Mouse (Mus musculus): Measurements from ENCODE around the gene Mndal. TPM values are rescaled to one million over a fixed set of nuclear protein-coding genes. Genes with fewer than 3 reads are reported as not detected.
"Not testable (repeated sequence)": the region's sequence is repeated elsewhere in the genome, so short reads cannot be mapped to it uniquely, and the experiment has no call there.

The Mndal gene
- polyA plus RNA-seq, 1 experiment from 2014 or later = 3.6 TPM

- not testable (repeated sequence) for H3K9ac ChIP-seq; ATAC-seq (ENCODE audit: insufficient read depth, low FRiP score, low read depth); H3K27me3 ChIP-seq (replicated peaks); H3K27ac ChIP-seq; H3K36me3 ChIP-seq; H3K4me1 ChIP-seq; H3K9me3 ChIP-seq; H3K4me2 ChIP-seq; H3K4me3 ChIP-seq (replicated peaks)
- WGBS = 88% methylated on average over 2 of the region's 2 CpGs
Observed at GRCm38 (mm10) chr1:173941522-173941921, 769 bp downstream of the Mndal start.

- H3K27me3 ChIP-seq (replicated peaks); H3K9ac ChIP-seq; H3K36me3 ChIP-seq; H3K4me2 ChIP-seq; H3K4me3 ChIP-seq (replicated peaks); H3K27ac ChIP-seq; H3K9me3 ChIP-seq; ATAC-seq (ENCODE audit: insufficient read depth, low FRiP score, low read depth); H3K4me1 ChIP-seq: not testable (repeated sequence)
- WGBS = 49% methylated on average over 3 of the region's 3 CpGs
Observed at GRCm38 (mm10) chr1:173919279-173919678, 23.0 kb downstream of the Mndal start.

- H3K9me3 ChIP-seq = no peaks in the 10 kb centered on the region
- ATAC-seq (ENCODE audit: insufficient read depth, low FRiP score, low read depth) = no peak
- H3K4me2 ChIP-seq = no peak overlapping the region
- no peaks in the 10 kb centered on the region for H3K4me1 ChIP-seq
- H3K4me3 ChIP-seq (replicated peaks) = no peak overlapping the region
- no peak overlapping the region for H3K27ac ChIP-seq
- 79% methylated on average over 2 of the region's 2 CpGs for WGBS
- H3K36me3 ChIP-seq = no peaks in the 10 kb centered on the region
- no peak overlapping the region for H3K9ac ChIP-seq
- no peaks in the 10 kb centered on the region for H3K27me3 ChIP-seq (replicated peaks)
Observed at GRCm38 (mm10) chr1:173914559-173914958, 27.7 kb downstream of the Mndal start.

GRCm38 (mm10) chr1:173913256-173913791 is 29.0 kb downstream of the Mndal start:
- not testable (repeated sequence) for H3K27me3 ChIP-seq (replicated peaks); H3K9me3 ChIP-seq; H3K4me1 ChIP-seq; H3K36me3 ChIP-seq; H3K27ac ChIP-seq; H3K9ac ChIP-seq; H3K4me2 ChIP-seq; H3K4me3 ChIP-seq (replicated peaks); ATAC-seq (ENCODE audit: insufficient read depth, low FRiP score, low read depth)

- 68% methylated on average over 6 of the region's 6 CpGs for WGBS
- H3K4me3 ChIP-seq (replicated peaks); H3K9ac ChIP-seq; H3K27ac ChIP-seq; H3K4me1 ChIP-seq; H3K27me3 ChIP-seq (replicated peaks); ATAC-seq (ENCODE audit: insufficient read depth, low FRiP score, low read depth); H3K9me3 ChIP-seq; H3K4me2 ChIP-seq; H3K36me3 ChIP-seq: not testable (repeated sequence)
Observed at GRCm38 (mm10) chr1:173912548-173913255, 29.6 kb downstream of the Mndal start, which contains the start of gene Ifi211. TSS of gene Ifi211 (minus strand) at chr1:173913046.

- Histone ChIP-seq H3K36me3 (no peaks in the 10 kb centered on the region), H3K9me3 (no peaks in the 10 kb centered on the region), H3K4me2 (no peak overlapping the region), H3K4me1 (no peaks in the 10 kb centered on the region), H3K4me3 (replicated peaks) (no peak overlapping the region), H3K27ac (no peak overlapping the region), H3K27me3 (replicated peaks) (no peaks in the 10 kb centered on the region), H3K9ac (no peak overlapping the region)
- 86% methylated on average over 2 of the region's 2 CpGs for WGBS
- no peak for ATAC-seq (ENCODE audit: insufficient read depth, low FRiP score, low read depth)
Observed at GRCm38 (mm10) chr1:173911808-173912464, 30.4 kb downstream of the Mndal start.

GRCm38 (mm10) chr1:173908390-173908789 is 33.9 kb downstream of the Mndal start:
- not testable (repeated sequence) for ATAC-seq (ENCODE audit: insufficient read depth, low FRiP score, low read depth); H3K4me2 ChIP-seq; H3K9me3 ChIP-seq; H3K27ac ChIP-seq; H3K9ac ChIP-seq; H3K27me3 ChIP-seq (replicated peaks); H3K4me3 ChIP-seq (replicated peaks); H3K4me1 ChIP-seq; H3K36me3 ChIP-seq

- H3K4me3 ChIP-seq (replicated peaks); H3K36me3 ChIP-seq; H3K4me2 ChIP-seq; H3K9ac ChIP-seq; H3K9me3 ChIP-seq; ATAC-seq (ENCODE audit: insufficient read depth, low FRiP score, low read depth); H3K4me1 ChIP-seq; H3K27me3 ChIP-seq (replicated peaks); H3K27ac ChIP-seq: not testable (repeated sequence)
- 90% methylated on average over 4 of the region's 4 CpGs for WGBS
Observed at GRCm38 (mm10) chr1:173905885-173906284, 36.4 kb downstream of the Mndal start.

- not testable (repeated sequence) for ATAC-seq (ENCODE audit: insufficient read depth, low FRiP score, low read depth); H3K9ac ChIP-seq; H3K27me3 ChIP-seq (replicated peaks); H3K4me3 ChIP-seq (replicated peaks); H3K27ac ChIP-seq; H3K9me3 ChIP-seq; H3K36me3 ChIP-seq; H3K4me2 ChIP-seq; H3K4me1 ChIP-seq
Observed at GRCm38 (mm10) chr1:173889741-173890140, 52.5 kb downstream of the Mndal start.

GRCm38 (mm10) chr1:173887026-173887787 is 55.1 kb downstream of the Mndal start:
- not testable (repeated sequence) for H3K36me3 ChIP-seq
- WGBS = 75% methylated on average over 1 of the region's 2 CpGs

GRCm38 (mm10) chr1:173880004-173880666 is 62.2 kb downstream of the Mndal start:
- H3K4me3 ChIP-seq (replicated peaks); ATAC-seq (ENCODE audit: insufficient read depth, low FRiP score, low read depth); H3K36me3 ChIP-seq; H3K4me1 ChIP-seq; H3K9me3 ChIP-seq; H3K27ac ChIP-seq; H3K4me2 ChIP-seq; H3K27me3 ChIP-seq (replicated peaks); H3K9ac ChIP-seq: not testable (repeated sequence)
- 58% methylated on average over 3 of the region's 3 CpGs for WGBS

More at GRCm38 (mm10) chr1:173887026-173887787, 55.1 kb downstream of the Mndal start:
- not testable (repeated sequence) for H3K9ac ChIP-seq; H3K9me3 ChIP-seq; H3K27ac ChIP-seq; H3K4me2 ChIP-seq; H3K4me3 ChIP-seq (replicated peaks); ATAC-seq (ENCODE audit: insufficient read depth, low FRiP score, low read depth); H3K27me3 ChIP-seq (replicated peaks); H3K4me1 ChIP-seq

Data from stomach, embryonic 15.5 days (tissue).